Mouse (Mus musculus): ENCODE measurements around the gene Kcnk3. TPM values are rescaled to one million over a fixed set of nuclear protein-coding genes. Genes with fewer than 3 reads are reported as not detected.

The Kcnk3 gene
- polyA plus RNA-seq, 1 experiment from 2014 or later: 0.12 TPM

GRCm38 (mm10) chr5:30667215-30667614, 79.2 kb downstream of the Kcnk3 start:
- peak overlapping the region; percentile 63 for H3K4me2 ChIP-seq (ENCODE audit: low read depth, severe bottlenecking)
- under 1% methylated on average over 13 of the region's 13 CpGs for WGBS
- DNase-seq (ENCODE audit: low spot score) (no peak), ATAC-seq (ENCODE audit: insufficient number of reproducible peaks, low FRiP score, low TSS enrichment, low read depth) (no peak)
- 0 out of 2 replicates have a peak, but pooled peaks cover 2% of the 10 kb centered on the region for H3K4me1 ChIP-seq (ENCODE audit: control insufficient read depth, insufficient read depth, low read length)
- H3K9me3 ChIP-seq (ENCODE audit: control insufficient read depth, low read length): no peaks in the 10 kb centered on the region
- H3K36me3 ChIP-seq (ENCODE audit: control insufficient read depth, insufficient read depth, low read length): peaks cover 12% of the 10 kb centered on the region; the same call in 1 of the 2 replicates
- no peaks in the 10 kb centered on the region for H3K27me3 ChIP-seq (ENCODE audit: control insufficient read depth, insufficient read depth, low read length)
- H3K27ac ChIP-seq (replicated peaks; ENCODE audit: low read depth, low read length): peak overlapping the region; percentile 84
- peak overlapping the region; percentile 87 for H3K4me3 ChIP-seq (ENCODE audit: low read depth, low read length)
- peak overlapping the region; percentile 92 for H3K9ac ChIP-seq (ENCODE audit: low read length)

GRCm38 (mm10) chr5:30667686-30668085, 79.7 kb downstream of the Kcnk3 start:
- peak overlapping the region; percentile 63 for H3K4me2 ChIP-seq (ENCODE audit: low read depth, severe bottlenecking)
- H3K27ac ChIP-seq (replicated peaks; ENCODE audit: low read depth, low read length): no peak overlapping the region
- H3K4me3 ChIP-seq (ENCODE audit: low read depth, low read length): peak overlapping the region; percentile 87
- 0 out of 2 replicates have a peak, but pooled peaks cover 2% of the 10 kb centered on the region for H3K4me1 ChIP-seq (ENCODE audit: control insufficient read depth, insufficient read depth, low read length)
- H3K36me3 ChIP-seq (ENCODE audit: control insufficient read depth, insufficient read depth, low read length): peaks cover 15% of the 10 kb centered on the region; the same call in 1 of the 2 replicates
- WGBS: 5% methylated on average over 3 of the region's 3 CpGs
- H3K27me3 ChIP-seq (ENCODE audit: control insufficient read depth, insufficient read depth, low read length): no peaks in the 10 kb centered on the region
- peak overlapping the region; percentile 92 for H3K9ac ChIP-seq (ENCODE audit: low read length)
- H3K9me3 ChIP-seq (ENCODE audit: control insufficient read depth, low read length): no peaks in the 10 kb centered on the region
- DNase-seq (ENCODE audit: low spot score): no peak
- no peak for ATAC-seq (ENCODE audit: insufficient number of reproducible peaks, low FRiP score, low TSS enrichment, low read depth)

GRCm38 (mm10) chr5:30668637-30669495, 80.9 kb downstream of the Kcnk3 start:
- no peak overlapping the region for H3K4me2 ChIP-seq (ENCODE audit: low read depth, severe bottlenecking)
- no peak overlapping the region for H3K27ac ChIP-seq (replicated peaks; ENCODE audit: low read depth, low read length)
- H3K36me3 ChIP-seq (ENCODE audit: control insufficient read depth, insufficient read depth, low read length): peaks cover 23% of the 10 kb centered on the region; the same call in 1 of the 2 replicates
- H3K27me3 ChIP-seq (ENCODE audit: control insufficient read depth, insufficient read depth, low read length): no peaks in the 10 kb centered on the region
- H3K9me3 ChIP-seq (ENCODE audit: control insufficient read depth, low read length): no peaks in the 10 kb centered on the region
- 96% methylated on average over 9 of the region's 9 CpGs for WGBS
- 0 out of 2 replicates have a peak, but pooled peaks cover 2% of the 10 kb centered on the region for H3K4me1 ChIP-seq (ENCODE audit: control insufficient read depth, insufficient read depth, low read length)
- no peak overlapping the region for H3K4me3 ChIP-seq (ENCODE audit: low read depth, low read length)
- no peak for ATAC-seq (ENCODE audit: insufficient number of reproducible peaks, low FRiP score, low TSS enrichment, low read depth)
- H3K9ac ChIP-seq (ENCODE audit: low read length): no peak overlapping the region
- no peak for DNase-seq (ENCODE audit: low spot score)

- no peak for ATAC-seq (ENCODE audit: insufficient number of reproducible peaks, low FRiP score, low TSS enrichment, low read depth)
- no peak overlapping the region for H3K9ac ChIP-seq (ENCODE audit: low read length)
- no peak overlapping the region for H3K27ac ChIP-seq (replicated peaks; ENCODE audit: low read depth, low read length)
- H3K27me3 ChIP-seq (ENCODE audit: control insufficient read depth, insufficient read depth, low read length): no peaks in the 10 kb centered on the region
- no peaks in the 10 kb centered on the region for H3K9me3 ChIP-seq (ENCODE audit: control insufficient read depth, low read length)
- 0 out of 2 replicates have a peak, but pooled peaks cover 2% of the 10 kb centered on the region for H3K4me1 ChIP-seq (ENCODE audit: control insufficient read depth, insufficient read depth, low read length)
- H3K36me3 ChIP-seq (ENCODE audit: control insufficient read depth, insufficient read depth, low read length): peaks cover 23% of the 10 kb centered on the region; the same call in 1 of the 2 replicates
- no peak overlapping the region for H3K4me3 ChIP-seq (ENCODE audit: low read depth, low read length)
- DNase-seq (ENCODE audit: low spot score): no peak
- H3K4me2 ChIP-seq (ENCODE audit: low read depth, severe bottlenecking): no peak overlapping the region
- WGBS: 89% methylated on average over 3 of the region's 3 CpGs
Measured at GRCm38 (mm10) chr5:30669496-30669830, 81.5 kb downstream of the Kcnk3 start.

- DNase-seq (ENCODE audit: low spot score) (no peak), ATAC-seq (ENCODE audit: insufficient number of reproducible peaks, low FRiP score, low TSS enrichment, low read depth) (no peak)
- no peaks in the 10 kb centered on the region for H3K9me3 ChIP-seq (ENCODE audit: control insufficient read depth, low read length)
- no peak overlapping the region for H3K4me2 ChIP-seq (ENCODE audit: low read depth, severe bottlenecking)
- H3K9ac ChIP-seq (ENCODE audit: low read length): no peak overlapping the region
- WGBS: 95% methylated on average over 7 of the region's 7 CpGs
- H3K4me1 ChIP-seq (ENCODE audit: control insufficient read depth, insufficient read depth, low read length): 0 out of 2 replicates have a peak, but pooled peaks cover 2% of the 10 kb centered on the region
- no peak overlapping the region for H3K4me3 ChIP-seq (ENCODE audit: low read depth, low read length)
- H3K27ac ChIP-seq (replicated peaks; ENCODE audit: low read depth, low read length): no peak overlapping the region
- no peaks in the 10 kb centered on the region for H3K27me3 ChIP-seq (ENCODE audit: control insufficient read depth, insufficient read depth, low read length)
- peaks cover 25% of the 10 kb centered on the region for H3K36me3 ChIP-seq (ENCODE audit: control insufficient read depth, insufficient read depth, low read length)
Measured at GRCm38 (mm10) chr5:30670091-30670490, 82.1 kb downstream of the Kcnk3 start.

- Histone ChIP-seq H3K36me3 (ENCODE audit: control insufficient read depth, insufficient read depth, low read length) (peaks cover 24% of the 10 kb centered on the region), H3K27me3 (ENCODE audit: control insufficient read depth, insufficient read depth, low read length) (no peaks in the 10 kb centered on the region), H3K4me2 (ENCODE audit: low read depth, severe bottlenecking) (no peak overlapping the region), H3K9ac (ENCODE audit: low read length) (no peak overlapping the region), H3K4me1 (ENCODE audit: control insufficient read depth, insufficient read depth, low read length) (no peaks in the 10 kb centered on the region), H3K9me3 (ENCODE audit: control insufficient read depth, low read length) (no peaks in the 10 kb centered on the region), H3K27ac (replicated peaks; ENCODE audit: low read depth, low read length) (no peak overlapping the region), H3K4me3 (ENCODE audit: low read depth, low read length) (no peak overlapping the region)
- DNase-seq (ENCODE audit: low spot score) (no peak), ATAC-seq (ENCODE audit: insufficient number of reproducible peaks, low FRiP score, low TSS enrichment, low read depth) (no peak)
- 84% methylated on average over 7 of the region's 7 CpGs for WGBS
Measured at GRCm38 (mm10) chr5:30674001-30674400, 86.0 kb downstream of the Kcnk3 start.

Small RNA genes within 50 kb of the gene (microRNA-seq; reads per million reads assigned to microRNA genes)
- not detected for gene Mir5625

Other genes with a start within 250 kb of the Kcnk3 start
- gene Otof, start 126.2 kb upstream of the Kcnk3 start, polyA plus RNA-seq (2014; fragmentation: Nextera tagmentation; extraction: Ambion mirVana): 0.07 TPM in 1 of 2 replicates, not detected in the other
- not detected in 2 replicates for gene 1700001C02Rik, start 122.1 kb upstream of the Kcnk3 start, polyA plus RNA-seq (2014; fragmentation: Nextera tagmentation; extraction: Ambion mirVana)
- gene Cib4, start 42.3 kb upstream of the Kcnk3 start, polyA plus RNA-seq (2014; fragmentation: Nextera tagmentation; extraction: Ambion mirVana): not detected in 2 replicates
- gene Slc35f6, start 59.8 kb downstream of the Kcnk3 start, polyA plus RNA-seq (2014; fragmentation: Nextera tagmentation; extraction: Ambion mirVana): 20.2 and 21.6 TPM in 2 replicates
- 498 and 533 TPM in 2 replicates for gene Cenpa, start 78.6 kb downstream of the Kcnk3 start, polyA plus RNA-seq (2014; fragmentation: Nextera tagmentation; extraction: Ambion mirVana)
- 3.9 and 5.4 TPM in 2 replicates for gene Dpysl5, start 123.4 kb downstream of the Kcnk3 start, polyA plus RNA-seq (2014; fragmentation: Nextera tagmentation; extraction: Ambion mirVana)
- 16.8 and 18.0 TPM in 2 replicates for gene Mapre3, start 226.5 kb downstream of the Kcnk3 start, polyA plus RNA-seq (2014; fragmentation: Nextera tagmentation; extraction: Ambion mirVana)